Mouse (Mus musculus): ENCODE measurements at regions not wholly inside any gene's neighbourhood (a gene's known extent, or its start where the extent isn't known, plus 50 kb on each side); places are given as distances from the start of the nearest gene placed in this dataset.

- TF ChIP-seq POLR2A (IDR thresholded peaks at IDR 0.05; ENCODE audit: borderline replicate concordance, low read depth, low read length) (no peak), CTCF (IDR thresholded peaks at IDR 0.05; ENCODE audit: low read depth, low read length) (no peak)
- H3K4me1 ChIP-seq (ENCODE audit: control insufficient read depth, insufficient read depth, low read length): no peaks in the 10 kb centered on the region
- H3K4me3 ChIP-seq (ENCODE audit: insufficient read depth, low read length): no peak overlapping the region
- no peak overlapping the region for H3K27ac ChIP-seq (ENCODE audit: insufficient read depth, low read depth, low read length)
Observed at GRCm38 (mm10) chrX:166672617-166673016, 87.1 kb upstream of the Egfl6 start.

GRCm38 (mm10) chrX:166671853-166672252, 86.3 kb upstream of the Egfl6 start:
- no peak for TF ChIP-seq POLR2A (IDR thresholded peaks at IDR 0.05; ENCODE audit: borderline replicate concordance, low read depth, low read length)
- TF ChIP-seq CTCF (IDR thresholded peaks at IDR 0.05; ENCODE audit: low read depth, low read length): no peak
- Histone ChIP-seq H3K4me3 (ENCODE audit: insufficient read depth, low read length) (no peak overlapping the region), H3K27ac (ENCODE audit: insufficient read depth, low read depth, low read length) (no peak overlapping the region), H3K4me1 (ENCODE audit: control insufficient read depth, insufficient read depth, low read length) (no peaks in the 10 kb centered on the region)

GRCm38 (mm10) chrX:166666304-166666703, 80.8 kb upstream of the Egfl6 start:
- H3K4me3 ChIP-seq (ENCODE audit: insufficient read depth, low read length): no peak overlapping the region
- TF ChIP-seq CTCF (IDR thresholded peaks at IDR 0.05; ENCODE audit: low read depth, low read length): no peak
- no peak for TF ChIP-seq POLR2A (IDR thresholded peaks at IDR 0.05; ENCODE audit: borderline replicate concordance, low read depth, low read length)
- peaks cover 10% of the 10 kb centered on the region for H3K4me1 ChIP-seq (ENCODE audit: control insufficient read depth, insufficient read depth, low read length)
- no peak overlapping the region for H3K27ac ChIP-seq (ENCODE audit: insufficient read depth, low read depth, low read length)

- TF ChIP-seq CTCF (IDR thresholded peaks at IDR 0.05; ENCODE audit: low read depth, low read length) (no peak), POLR2A (IDR thresholded peaks at IDR 0.05; ENCODE audit: borderline replicate concordance, low read depth, low read length) (no peak)
- H3K27ac ChIP-seq (ENCODE audit: insufficient read depth, low read depth, low read length): peak overlapping the region; percentile 72
Observed at GRCm38 (mm10) chrX:166661808-166662207, 76.3 kb upstream of the Egfl6 start.

GRCm38 (mm10) chrX:166661043-166661718, 75.7 kb upstream of the Egfl6 start:
- peak overlapping the region; percentile 35 for H3K4me3 ChIP-seq (ENCODE audit: insufficient read depth, low read length)
- peak overlapping the region; percentile 72 for H3K27ac ChIP-seq (ENCODE audit: insufficient read depth, low read depth, low read length)
- H3K4me1 ChIP-seq (ENCODE audit: control insufficient read depth, insufficient read depth, low read length): peaks cover 13% of the 10 kb centered on the region
- no peak for TF ChIP-seq POLR2A (IDR thresholded peaks at IDR 0.05; ENCODE audit: borderline replicate concordance, low read depth, low read length)
- TF ChIP-seq CTCF (IDR thresholded peaks at IDR 0.05; ENCODE audit: low read depth, low read length): peak; percentile 24; the same call in 1 of the 2 replicates

More at GRCm38 (mm10) chrX:166661808-166662207, 76.3 kb upstream of the Egfl6 start:
- Histone ChIP-seq H3K4me3 (ENCODE audit: insufficient read depth, low read length) (no peak overlapping the region), H3K4me1 (ENCODE audit: control insufficient read depth, insufficient read depth, low read length) (peaks cover 13% of the 10 kb centered on the region)

GRCm38 (mm10) chrX:166660715-166661042, 75.2 kb upstream of the Egfl6 start:
- Histone ChIP-seq H3K27ac (ENCODE audit: insufficient read depth, low read depth, low read length) (no peak overlapping the region), H3K4me1 (ENCODE audit: control insufficient read depth, insufficient read depth, low read length) (peaks cover 13% of the 10 kb centered on the region), H3K4me3 (ENCODE audit: insufficient read depth, low read length) (no peak overlapping the region)
- TF ChIP-seq CTCF (IDR thresholded peaks at IDR 0.05; ENCODE audit: low read depth, low read length): no peak
- no peak for TF ChIP-seq POLR2A (IDR thresholded peaks at IDR 0.05; ENCODE audit: borderline replicate concordance, low read depth, low read length)

GRCm38 (mm10) chrX:166652400-166652799, 66.9 kb upstream of the Egfl6 start:
- TF ChIP-seq CTCF (IDR thresholded peaks at IDR 0.05; ENCODE audit: low read depth, low read length): no peak
- TF ChIP-seq POLR2A (IDR thresholded peaks at IDR 0.05; ENCODE audit: borderline replicate concordance, low read depth, low read length): no peak

GRCm38 (mm10) chrX:166645713-166646112, 60.2 kb upstream of the Egfl6 start:
- TF ChIP-seq CTCF (IDR thresholded peaks at IDR 0.05; ENCODE audit: low read depth, low read length) (no peak), POLR2A (IDR thresholded peaks at IDR 0.05; ENCODE audit: borderline replicate concordance, low read depth, low read length) (no peak)
- Histone ChIP-seq H3K4me1 (ENCODE audit: control insufficient read depth, insufficient read depth, low read length) (no peaks in the 10 kb centered on the region), H3K27ac (ENCODE audit: insufficient read depth, low read depth, low read length) (no peak overlapping the region), H3K4me3 (ENCODE audit: insufficient read depth, low read length) (no peak overlapping the region)

More at GRCm38 (mm10) chrX:166652400-166652799, 66.9 kb upstream of the Egfl6 start:
- no peaks in the 10 kb centered on the region for H3K4me1 ChIP-seq (ENCODE audit: control insufficient read depth, insufficient read depth, low read length)
- H3K4me3 ChIP-seq (ENCODE audit: insufficient read depth, low read length): no peak overlapping the region
- no peak overlapping the region for H3K27ac ChIP-seq (ENCODE audit: insufficient read depth, low read depth, low read length)

GRCm38 (mm10) chrX:166641256-166641655, 55.7 kb upstream of the Egfl6 start:
- Histone ChIP-seq H3K4me1 (ENCODE audit: control insufficient read depth, insufficient read depth, low read length) (no peaks in the 10 kb centered on the region), H3K27ac (ENCODE audit: insufficient read depth, low read depth, low read length) (no peak overlapping the region), H3K4me3 (ENCODE audit: insufficient read depth, low read length) (no peak overlapping the region)
- no peak for TF ChIP-seq POLR2A (IDR thresholded peaks at IDR 0.05; ENCODE audit: borderline replicate concordance, low read depth, low read length)
- no peak for TF ChIP-seq CTCF (IDR thresholded peaks at IDR 0.05; ENCODE audit: low read depth, low read length)

- H3K4me1 ChIP-seq (ENCODE audit: control insufficient read depth, insufficient read depth, low read length): no peaks in the 10 kb centered on the region
- no peak overlapping the region for H3K27ac ChIP-seq (ENCODE audit: insufficient read depth, low read depth, low read length)
- no peak for TF ChIP-seq POLR2A (IDR thresholded peaks at IDR 0.05; ENCODE audit: borderline replicate concordance, low read depth, low read length)
- TF ChIP-seq CTCF (IDR thresholded peaks at IDR 0.05; ENCODE audit: low read depth, low read length): no peak
Observed at GRCm38 (mm10) chrX:166640258-166640657, 54.7 kb upstream of the Egfl6 start.

More at GRCm38 (mm10) chrX:166640258-166640657, 54.7 kb upstream of the Egfl6 start:
- H3K4me3 ChIP-seq (ENCODE audit: insufficient read depth, low read length): no peak overlapping the region
